Mouse (Mus musculus): ENCODE measurements at regions not wholly inside any gene's neighbourhood (a gene's known extent, or its start where the extent isn't known, plus 50 kb on each side); places are given as distances from the start of the nearest gene placed in this dataset.

DNA sequence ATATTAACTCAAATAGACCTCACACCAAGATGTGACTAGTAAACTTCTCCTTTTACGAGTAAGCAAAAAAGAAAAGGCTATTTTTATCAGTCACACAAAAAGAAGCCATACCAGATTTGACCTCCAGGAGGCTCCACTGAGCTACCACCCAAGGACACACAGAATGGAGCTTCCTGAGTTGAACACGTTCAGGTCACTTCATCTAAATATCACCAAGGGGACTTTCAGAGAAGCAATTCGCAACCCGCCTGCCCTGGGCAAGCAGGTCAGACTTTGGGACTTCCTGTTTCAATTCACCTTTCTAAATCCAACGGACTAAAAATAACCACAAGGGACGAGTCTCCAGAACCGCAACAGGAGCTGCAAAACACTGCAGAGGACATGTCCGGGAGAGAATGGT lies 281.5 kb downstream of the Dhx15 start:
- Histone ChIP-seq H3K4me2 (no peak overlapping the region), H3K27me3 (replicated peaks) (no peaks in the 10 kb centered on the region), H3K36me3 (no peaks in the 10 kb centered on the region), H3K4me3 (no peak overlapping the region), H3K4me1 (no peaks in the 10 kb centered on the region), H3K9me3 (replicated peaks) (no peaks in the 10 kb centered on the region), H3K27ac (no peak overlapping the region), H3K9ac (no peak overlapping the region)
- 43% methylated on average over 8 of the region's 8 CpGs for WGBS (ENCODE audit: insufficient replicate concordance)
- ATAC-seq, result no peak

DNA sequence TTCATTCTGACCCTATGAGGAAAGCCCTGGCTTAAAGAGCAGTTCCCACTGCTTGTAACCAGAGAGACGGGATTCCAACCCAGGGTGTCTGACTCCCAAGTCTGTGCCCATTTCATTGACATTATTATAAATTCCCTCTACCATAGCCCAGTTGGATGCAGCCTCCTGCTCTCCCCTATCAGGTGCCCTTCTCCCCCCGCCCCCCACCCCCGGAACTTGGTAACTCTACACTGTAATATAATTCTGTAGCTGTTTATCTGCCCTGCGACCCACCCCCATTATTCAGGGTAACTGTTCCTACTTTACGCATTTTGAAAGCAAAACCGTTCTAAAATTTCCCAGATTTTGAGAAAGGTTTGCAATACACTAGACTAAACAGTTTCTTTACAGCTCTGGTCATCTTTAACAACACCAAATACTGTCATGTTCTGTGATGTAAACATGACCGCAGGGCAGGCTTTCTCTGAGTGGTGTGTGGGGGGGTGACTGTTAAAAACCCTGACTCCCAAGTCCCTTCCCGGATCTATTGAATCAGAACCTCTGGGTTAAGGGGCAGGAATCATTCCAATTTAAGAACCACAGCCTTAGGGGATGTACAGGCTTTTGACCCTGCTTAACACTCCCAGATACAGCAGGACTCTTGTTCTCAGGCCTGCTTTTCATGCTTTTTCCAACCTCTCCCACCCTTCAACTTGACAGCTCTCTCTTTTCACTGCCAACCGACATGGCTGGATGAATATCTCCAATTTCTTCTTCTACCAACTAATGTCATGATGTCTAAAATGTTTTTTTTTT lies 283.8 kb downstream of the Dhx15 start:
- Histone ChIP-seq H3K9ac (no peak overlapping the region), H3K4me2 (no peak overlapping the region), H3K9me3 (replicated peaks) (no peaks in the 10 kb centered on the region), H3K27me3 (replicated peaks) (no peaks in the 10 kb centered on the region), H3K36me3 (no peaks in the 10 kb centered on the region), H3K27ac (no peak overlapping the region), H3K4me1 (no peaks in the 10 kb centered on the region), H3K4me3 (no peak overlapping the region)
- 68% methylated on average over 9 of the region's 9 CpGs for WGBS (ENCODE audit: insufficient replicate concordance)
- no peak for ATAC-seq

DNA sequence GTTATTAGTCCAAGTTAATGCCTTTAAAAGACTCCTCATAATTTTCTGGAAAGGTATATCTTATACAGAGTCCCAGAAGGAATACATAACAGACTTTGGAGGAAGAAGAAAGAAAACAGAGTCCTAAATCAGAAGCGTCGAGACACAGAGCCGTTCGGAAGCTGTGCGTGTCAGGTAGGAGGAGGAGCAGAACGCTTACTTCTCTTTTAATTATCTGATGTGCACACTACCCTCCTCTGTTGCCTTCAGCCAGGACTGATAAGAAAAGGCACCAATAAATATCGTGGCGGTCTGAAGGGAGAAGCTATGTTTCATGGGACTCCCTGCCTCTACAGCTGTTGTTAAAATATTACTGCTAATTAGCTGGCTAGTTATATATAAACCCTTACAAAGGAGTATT lies 296.2 kb downstream of the Dhx15 start:
- 44% methylated on average over 8 of the region's 8 CpGs for WGBS (ENCODE audit: insufficient replicate concordance)
- Histone ChIP-seq H3K27ac (no peak overlapping the region), H3K4me1 (peaks cover 13% of the 10 kb centered on the region; the same call in 1 of the 2 replicates), H3K9ac (no peak overlapping the region), H3K36me3 (no peaks in the 10 kb centered on the region), H3K27me3 (replicated peaks) (no peaks in the 10 kb centered on the region), H3K4me3 (no peak overlapping the region), H3K9me3 (replicated peaks) (no peaks in the 10 kb centered on the region), H3K4me2 (peak overlapping the region; percentile 24)
- ATAC-seq, result peak; percentile 87

DNA sequence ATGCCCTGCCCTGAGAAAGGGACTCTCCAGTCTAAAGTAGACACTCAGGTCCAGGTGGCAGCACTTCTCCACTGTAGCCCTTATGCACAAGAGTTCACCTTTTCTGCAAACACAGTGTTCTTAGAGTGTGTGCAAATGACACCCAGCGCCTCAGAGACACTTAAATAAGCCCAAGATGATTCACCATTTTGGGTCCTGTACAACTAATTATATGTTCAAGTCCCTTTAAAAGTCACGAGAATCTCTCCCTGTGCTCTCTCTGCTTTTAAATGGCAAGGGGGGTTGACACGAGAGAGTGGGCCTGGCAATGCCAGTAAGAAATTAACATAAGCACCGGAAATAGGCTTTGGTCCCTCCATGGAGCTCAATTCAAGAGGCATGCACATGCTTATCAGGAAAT lies 299.0 kb downstream of the Dhx15 start:
- no peaks in the 10 kb centered on the region for H3K9me3 ChIP-seq (replicated peaks)
- WGBS (ENCODE audit: insufficient replicate concordance), result 61% methylated on average over 4 of the region's 4 CpGs
- ATAC-seq, result no peak
- H3K9ac ChIP-seq, result no peak overlapping the region
- H3K4me1 ChIP-seq, result peaks cover 13% of the 10 kb centered on the region; the same call in 1 of the 2 replicates
- H3K27ac ChIP-seq, result no peak overlapping the region
- H3K36me3 ChIP-seq, result no peaks in the 10 kb centered on the region
- H3K27me3 ChIP-seq (replicated peaks), result no peaks in the 10 kb centered on the region
- no peak overlapping the region for H3K4me2 ChIP-seq
- no peak overlapping the region for H3K4me3 ChIP-seq

DNA sequence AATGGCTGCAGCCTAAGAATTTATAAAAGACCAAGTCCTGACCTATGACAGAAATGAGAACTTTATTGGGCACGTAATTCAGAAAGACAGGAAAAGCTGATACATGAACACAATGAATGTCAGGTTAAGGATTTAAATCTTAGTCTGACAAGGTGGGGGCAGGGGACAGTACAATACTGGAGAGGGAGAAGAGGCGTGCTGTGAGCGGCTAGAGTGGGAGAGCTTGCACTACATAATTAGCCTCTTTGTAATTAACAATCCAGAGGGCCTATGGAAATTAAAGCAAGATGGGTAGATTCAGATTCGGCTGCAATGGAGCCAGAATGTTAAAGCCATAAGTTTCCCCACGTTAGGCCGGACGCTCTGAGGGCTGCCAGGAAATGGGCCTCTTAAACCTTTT lies 301.9 kb downstream of the Dhx15 start:
- Histone ChIP-seq H3K36me3 (no peaks in the 10 kb centered on the region), H3K4me2 (no peak overlapping the region), H3K9ac (no peak overlapping the region), H3K27ac (no peak overlapping the region), H3K4me1 (no peaks in the 10 kb centered on the region), H3K9me3 (replicated peaks) (no peaks in the 10 kb centered on the region), H3K27me3 (replicated peaks) (no peaks in the 10 kb centered on the region), H3K4me3 (no peak overlapping the region)
- 68% methylated on average over 7 of the region's 7 CpGs for whole genome bisulfite sequencing (ENCODE audit: insufficient replicate concordance)
- ATAC-seq, result no peak

DNA sequence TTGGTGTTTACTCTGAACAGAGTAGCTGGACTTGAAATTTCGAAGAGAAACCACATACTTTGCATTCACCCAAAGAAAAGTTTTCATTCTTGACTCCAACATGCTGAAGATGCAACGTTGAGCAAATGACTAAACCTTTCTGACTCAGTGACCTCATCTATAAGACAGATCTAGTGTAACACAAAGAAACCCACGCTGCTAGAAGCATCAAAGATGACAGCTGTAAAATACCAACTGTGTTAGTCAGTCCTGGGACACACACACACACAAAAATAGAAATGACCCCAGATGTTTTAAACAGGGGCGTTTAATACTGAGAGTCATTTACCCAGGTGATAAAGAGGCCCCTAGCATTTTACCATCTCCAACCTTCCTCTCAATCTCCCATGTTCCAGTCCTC lies 307.7 kb downstream of the Dhx15 start:
- Histone ChIP-seq H3K27ac (no peak overlapping the region), H3K9ac (no peak overlapping the region), H3K4me2 (no peak overlapping the region), H3K4me3 (no peak overlapping the region), H3K4me1 (no peaks in the 10 kb centered on the region), H3K36me3 (no peaks in the 10 kb centered on the region), H3K27me3 (replicated peaks) (no peaks in the 10 kb centered on the region), H3K9me3 (replicated peaks) (no peaks in the 10 kb centered on the region)
- ATAC-seq, result no peak
- 43% methylated on average over 4 of the region's 4 CpGs for WGBS (ENCODE audit: insufficient replicate concordance)

DNA sequence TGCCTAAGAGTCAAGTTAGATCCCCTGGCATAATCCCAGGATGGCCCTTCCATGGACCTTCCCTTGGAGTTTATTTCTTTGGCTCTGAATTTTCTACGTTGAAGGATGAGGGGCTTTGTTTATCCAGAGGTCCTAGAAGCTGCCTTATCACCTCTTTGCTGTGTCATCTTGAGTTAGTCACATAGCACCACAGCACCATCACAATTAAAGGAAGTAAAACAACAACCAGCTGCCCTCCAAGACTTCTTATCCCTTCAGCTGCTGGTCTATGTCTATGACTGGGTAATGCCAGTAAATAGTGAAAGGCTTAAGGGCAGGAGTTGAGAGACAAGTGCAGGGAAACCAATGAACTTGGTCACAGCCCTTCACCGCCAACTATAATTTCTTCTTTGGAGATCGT lies 308.1 kb downstream of the Dhx15 start:
- 57% methylated on average over 3 of the region's 3 CpGs for WGBS (ENCODE audit: insufficient replicate concordance)

DNA sequence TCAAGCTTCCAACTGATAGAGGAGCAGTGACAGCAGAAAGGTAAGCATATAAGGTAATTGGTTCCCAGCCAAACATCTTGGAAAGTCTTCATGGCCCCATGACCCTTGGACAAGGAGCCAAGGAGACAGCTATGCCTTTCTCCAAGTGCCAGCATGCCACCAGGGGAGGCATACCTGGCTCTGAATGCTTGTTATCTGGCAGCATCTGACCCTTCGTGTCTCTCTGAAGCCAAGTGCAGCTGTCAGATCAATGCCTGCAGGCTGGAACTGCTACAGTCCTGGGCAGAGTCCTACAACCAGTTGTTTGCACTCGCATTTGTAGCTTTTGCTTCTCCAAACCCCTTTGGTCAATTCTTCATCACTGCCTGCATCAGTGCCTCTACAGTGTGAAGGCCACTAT lies 309.3 kb upstream of the Ppargc1a start:
- Histone ChIP-seq H3K4me2 (no peak overlapping the region), H3K9ac (no peak overlapping the region), H3K4me1 (no peaks in the 10 kb centered on the region), H3K36me3 (no peaks in the 10 kb centered on the region), H3K27ac (no peak overlapping the region), H3K9me3 (replicated peaks) (no peaks in the 10 kb centered on the region), H3K4me3 (no peak overlapping the region), H3K27me3 (replicated peaks) (no peaks in the 10 kb centered on the region)
- no peak for ATAC-seq
- WGBS (ENCODE audit: insufficient replicate concordance), result 52% methylated on average over 2 of the region's 2 CpGs

More for the DNA sequence above, 308.1 kb downstream of the Dhx15 start:
- Histone ChIP-seq H3K4me3 (no peak overlapping the region), H3K27me3 (replicated peaks) (no peaks in the 10 kb centered on the region), H3K36me3 (no peaks in the 10 kb centered on the region), H3K4me1 (no peaks in the 10 kb centered on the region), H3K27ac (no peak overlapping the region), H3K9me3 (replicated peaks) (no peaks in the 10 kb centered on the region), H3K4me2 (no peak overlapping the region), H3K9ac (no peak overlapping the region)
- no peak for ATAC-seq

DNA sequence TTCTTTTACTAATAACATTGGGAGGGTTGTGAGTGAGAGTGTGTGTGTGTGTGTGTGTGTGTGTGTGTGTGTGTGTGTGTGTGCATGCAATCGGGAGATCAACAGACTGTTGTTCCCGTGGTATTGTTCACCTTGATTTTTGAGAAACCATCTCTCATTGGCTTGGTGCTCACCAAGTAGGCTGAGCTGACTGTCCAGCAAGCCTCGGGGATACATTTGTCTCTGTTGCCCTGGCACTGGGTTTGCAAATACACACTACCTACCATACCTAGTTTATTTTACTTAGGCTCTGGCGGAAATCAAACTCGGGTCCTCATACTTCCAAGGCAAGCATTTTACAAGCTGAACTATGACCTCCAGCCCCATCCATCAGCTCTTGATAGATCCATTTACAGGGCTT lies 306.0 kb upstream of the Ppargc1a start:
- H3K4me1 ChIP-seq, result no peaks in the 10 kb centered on the region
- 68% methylated on average over 5 of the region's 5 CpGs for WGBS (ENCODE audit: insufficient replicate concordance)

DNA sequence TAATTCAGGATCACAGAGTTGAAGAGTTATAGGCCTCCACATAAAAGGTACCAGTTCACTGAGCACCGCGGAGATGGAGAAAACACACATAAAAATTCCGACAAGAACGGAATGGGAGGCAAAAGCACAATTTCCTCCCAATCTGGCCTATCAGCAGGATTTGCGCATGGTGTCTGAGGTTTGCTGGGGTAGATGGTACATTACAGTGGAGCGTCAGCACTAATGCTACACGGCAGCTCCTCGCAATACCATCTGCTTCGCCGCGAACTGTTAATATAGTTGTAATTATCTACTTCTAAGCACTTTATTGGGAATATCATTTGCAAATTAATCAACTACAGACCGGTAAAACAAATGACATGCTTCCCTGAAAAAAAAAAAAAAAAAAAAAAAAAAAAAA lies 304.2 kb upstream of the Ppargc1a start:
- Histone ChIP-seq H3K27ac (no peak overlapping the region), H3K4me3 (no peak overlapping the region), H3K36me3 (no peaks in the 10 kb centered on the region), H3K9ac (no peak overlapping the region), H3K4me1 (no peaks in the 10 kb centered on the region), H3K4me2 (no peak overlapping the region), H3K27me3 (replicated peaks) (no peaks in the 10 kb centered on the region), H3K9me3 (replicated peaks) (no peaks in the 10 kb centered on the region)
- WGBS (ENCODE audit: insufficient replicate concordance), result 90% methylated on average over 12 of the region's 12 CpGs
- no peak for ATAC-seq

More for the DNA sequence above, 306.0 kb upstream of the Ppargc1a start:
- Histone ChIP-seq H3K9ac (no peak overlapping the region), H3K36me3 (no peaks in the 10 kb centered on the region), H3K4me2 (no peak overlapping the region), H3K27me3 (replicated peaks) (no peaks in the 10 kb centered on the region), H3K4me3 (no peak overlapping the region), H3K9me3 (replicated peaks) (no peaks in the 10 kb centered on the region), H3K27ac (no peak overlapping the region)
- ATAC-seq, result no peak

DNA sequence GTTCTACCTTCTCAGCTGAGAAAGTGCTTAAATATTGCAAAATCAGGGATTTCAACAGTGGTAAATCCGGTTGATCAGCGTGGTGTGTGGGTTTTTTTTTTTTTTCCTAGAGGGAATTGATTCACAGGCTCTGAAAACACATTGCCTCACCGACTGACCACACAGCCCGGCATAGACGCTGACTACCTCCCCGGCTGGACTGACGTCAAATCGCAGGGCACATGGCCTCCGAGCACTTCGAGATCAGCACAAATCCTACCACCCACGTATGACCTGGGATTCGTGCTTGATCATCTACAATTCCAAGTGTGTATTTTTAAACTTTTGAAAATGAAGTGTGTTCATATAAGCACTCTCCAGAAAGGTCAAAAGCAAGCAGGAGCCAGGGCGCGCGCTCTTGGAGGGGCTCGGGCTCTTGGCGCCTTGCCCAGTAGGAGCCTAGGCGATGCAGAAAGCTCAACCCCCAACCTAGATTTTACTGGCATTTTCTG lies 300.7 kb upstream of the Ppargc1a start:
- ATAC-seq, result no peak
- no peaks in the 10 kb centered on the region for H3K9me3 ChIP-seq (replicated peaks)
- H3K27me3 ChIP-seq (replicated peaks), result no peaks in the 10 kb centered on the region
- no peaks in the 10 kb centered on the region for H3K36me3 ChIP-seq
- no peak overlapping the region for H3K4me3 ChIP-seq
- no peak overlapping the region for H3K9ac ChIP-seq
- no peak overlapping the region for H3K27ac ChIP-seq
- no peaks in the 10 kb centered on the region for H3K4me1 ChIP-seq
- H3K4me2 ChIP-seq, result no peak overlapping the region
- WGBS (ENCODE audit: insufficient replicate concordance), result 78% methylated on average over 18 of the region's 18 CpGs

DNA sequence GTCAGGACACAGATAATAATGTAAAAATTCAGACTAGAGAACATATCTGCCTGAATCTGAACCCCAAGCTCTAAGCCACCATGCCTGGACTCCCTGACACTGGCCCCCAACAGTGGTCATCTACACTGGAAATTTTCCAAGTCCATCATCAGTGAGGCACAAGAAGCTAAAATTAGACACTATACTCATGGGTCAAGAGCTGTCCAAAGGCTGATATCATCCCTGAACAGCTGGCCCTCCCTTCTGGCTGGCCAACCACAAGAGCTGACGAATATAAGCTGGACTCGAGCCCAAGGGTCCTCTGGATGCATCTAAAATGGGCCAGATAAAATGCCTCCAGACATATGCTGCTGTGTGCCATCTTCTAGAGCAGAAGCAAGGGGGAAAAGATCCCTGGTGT lies 298.5 kb upstream of the Ppargc1a start:
- Histone ChIP-seq H3K4me2 (no peak overlapping the region), H3K9ac (no peak overlapping the region), H3K4me3 (no peak overlapping the region), H3K27me3 (replicated peaks) (no peaks in the 10 kb centered on the region), H3K36me3 (no peaks in the 10 kb centered on the region), H3K4me1 (no peaks in the 10 kb centered on the region), H3K27ac (no peak overlapping the region), H3K9me3 (replicated peaks) (no peaks in the 10 kb centered on the region)
- no peak for ATAC-seq
- WGBS (ENCODE audit: insufficient replicate concordance), result 39% methylated on average over 2 of the region's 2 CpGs

DNA sequence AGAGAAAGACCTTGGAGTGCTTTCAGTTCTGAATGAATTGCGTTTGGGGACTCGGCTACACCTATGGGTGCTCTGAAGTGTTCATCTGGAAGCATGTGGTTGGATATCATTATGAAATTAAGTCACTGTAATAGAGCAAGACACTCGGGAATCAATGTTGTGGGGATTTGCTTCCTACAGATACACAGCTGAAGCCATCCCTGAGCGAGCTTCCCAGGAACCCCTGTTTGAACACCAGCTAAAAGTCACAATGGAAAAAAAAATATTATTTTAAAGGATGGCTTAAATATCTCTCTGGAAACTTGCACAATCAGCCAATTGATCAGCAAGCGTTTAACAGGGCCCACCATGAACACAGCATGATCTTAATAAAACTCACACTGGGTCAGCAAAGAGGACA lies 293.0 kb upstream of the Ppargc1a start:
- Histone ChIP-seq H3K9me3 (replicated peaks) (no peaks in the 10 kb centered on the region), H3K9ac (no peak overlapping the region), H3K27ac (no peak overlapping the region), H3K4me2 (no peak overlapping the region), H3K27me3 (replicated peaks) (no peaks in the 10 kb centered on the region), H3K36me3 (no peaks in the 10 kb centered on the region), H3K4me1 (no peaks in the 10 kb centered on the region), H3K4me3 (no peak overlapping the region)
- 70% methylated on average over 5 of the region's 5 CpGs for WGBS (ENCODE audit: insufficient replicate concordance)
- ATAC-seq, result no peak
